Mouse (Mus musculus) lung, postnatal 0 days (tissue): Measurements from ENCODE around the gene Clec12a.

Experiments used
- CTCF ChIP-seq: IDR thresholded peaks from 2 replicates; pipeline ENCODE4 v1.5.1; 2016; ENCODE audit warnings: antibody characterized with exemption, mild to moderate bottlenecking
- EP300 ChIP-seq: IDR thresholded peaks from 2 replicates; pipeline ENCODE4 v1.6.1; 2016; ENCODE audit warnings: antibody characterized with exemption, mild to moderate bottlenecking, control low read depth

DNA sequence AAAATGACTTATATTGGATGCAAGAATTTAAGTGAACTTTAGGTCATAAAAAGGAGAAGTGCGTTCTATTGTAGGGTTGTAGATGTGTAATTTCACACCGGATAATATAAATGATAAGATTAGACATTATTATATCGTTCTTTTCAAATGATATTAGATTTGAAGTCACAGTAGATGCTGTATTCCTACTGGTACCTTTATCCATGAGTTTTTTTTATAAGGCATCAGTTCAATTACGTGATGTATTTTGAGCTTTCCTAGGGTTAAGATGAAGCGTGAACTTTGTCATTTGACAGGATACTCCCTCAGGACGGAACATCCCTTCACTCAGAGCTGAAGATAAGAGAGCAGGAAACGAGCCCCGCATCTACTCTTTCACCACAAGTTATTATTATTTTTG, 54.5 kb downstream of the Clec12a start, which contains the start of gene Clec1b:
- no peak for TF ChIP-seq CTCF
- TF ChIP-seq EP300 = no peak
